Mouse (Mus musculus): ENCODE results near the gene Gnrhr.

DNA sequence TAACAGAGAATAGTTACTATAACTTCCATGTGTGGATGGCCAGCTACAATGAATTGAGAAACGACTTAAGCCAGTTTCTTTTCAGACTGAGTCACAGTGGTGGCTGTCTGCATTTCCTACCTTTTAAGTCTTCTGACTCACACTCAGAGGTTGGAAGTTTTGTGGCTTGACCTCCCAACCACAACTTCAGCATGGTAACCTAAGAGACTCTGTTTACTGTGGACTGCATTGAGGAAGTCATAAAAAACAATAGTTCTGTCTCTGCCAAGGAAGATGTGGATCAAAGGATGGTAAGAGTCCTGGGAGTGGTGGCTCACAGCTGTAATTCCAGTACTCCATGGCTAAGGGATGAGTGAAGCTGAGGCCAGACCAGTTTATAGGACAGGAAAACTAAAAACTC is 47.2 kb upstream of the Gnrhr start:
- no peak for TF ChIP-seq POLR2A (IDR thresholded peaks at IDR 0.05; ENCODE audit: low read depth, low read length)
- no peak for TF ChIP-seq CTCF (IDR thresholded peaks at IDR 0.05; ENCODE audit: extremely low read depth, insufficient read depth, insufficient read length, insufficient replicate concordance)

Data from spleen, adult 2 months (tissue).